Mouse (Mus musculus): Measurements from ENCODE around the gene Dnah10. TPM values are rescaled to one million over a fixed set of nuclear protein-coding genes. Genes with fewer than 3 reads are reported as not detected.
A peak's percentile ranks its signal among the peaks of the same experiment; 100 is the strongest.

Gene Dnah10
- polyA plus RNA-seq, 1 experiment = 0.62 TPM

DNA sequence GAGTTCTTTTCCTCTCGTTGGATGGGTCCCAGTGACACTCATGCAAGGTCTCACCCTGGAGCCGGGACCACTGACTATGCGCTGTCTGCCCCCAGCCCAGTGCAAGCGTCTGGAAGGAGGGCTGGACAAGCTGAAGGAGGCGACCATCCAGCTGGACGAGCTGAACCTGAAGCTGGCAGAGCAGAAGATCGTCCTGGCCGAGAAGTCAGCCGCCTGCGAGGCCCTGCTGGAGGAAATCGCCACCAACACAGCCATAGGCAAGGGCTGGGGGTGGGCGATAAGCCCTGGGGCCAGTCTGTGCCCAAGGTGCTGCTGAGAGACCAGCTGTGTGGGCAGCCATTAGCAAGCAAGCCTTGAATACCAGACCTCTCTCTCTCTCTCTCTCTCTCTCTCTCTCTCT, 87.6 kb downstream of the Dnah10 start:
- no peak for DNase-seq (ENCODE audit: low read depth)

DNA sequence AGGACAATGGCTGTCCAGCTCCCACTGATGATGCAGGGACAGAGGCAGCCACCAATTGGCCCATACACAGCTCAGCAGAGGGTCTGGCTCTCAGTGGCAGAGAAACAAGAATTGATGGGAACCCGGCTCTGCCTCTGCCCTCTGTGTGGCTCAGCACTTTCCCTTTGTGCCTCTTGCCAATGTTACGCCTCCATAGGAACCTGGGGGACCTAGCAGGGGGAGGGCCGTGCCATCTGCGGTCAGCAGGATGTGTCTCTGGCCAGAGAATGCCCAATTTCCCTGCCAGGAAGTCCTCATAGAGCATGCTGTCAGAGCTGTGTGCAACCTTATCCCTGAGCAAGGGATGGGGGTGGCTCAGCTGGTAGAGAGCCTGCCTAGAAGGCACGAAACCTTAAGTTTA, 89.9 kb downstream of the Dnah10 start:
- DNase-seq (ENCODE audit: low read depth) = no peak

DNA sequence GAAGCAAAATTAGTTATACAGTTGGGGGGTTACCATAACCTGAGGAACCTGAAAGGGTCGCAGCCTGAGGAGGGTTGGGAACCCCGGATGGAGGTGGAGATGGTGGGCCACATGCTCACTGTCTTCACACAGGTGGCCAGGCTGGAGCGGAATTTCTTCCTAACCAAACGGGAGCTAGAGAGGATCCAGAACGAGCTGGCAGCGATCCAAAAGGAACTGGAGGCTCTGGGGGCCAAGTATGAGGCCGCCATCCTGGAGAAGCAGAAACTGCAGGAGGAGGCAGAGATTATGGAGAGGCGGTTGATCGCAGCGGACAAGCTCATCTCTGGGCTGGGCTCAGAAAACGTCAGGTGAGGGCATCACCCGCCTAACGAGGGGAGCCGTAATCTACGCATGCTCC, 92.2 kb downstream of the Dnah10 start:
- no peak for DNase-seq (ENCODE audit: low read depth)

DNA sequence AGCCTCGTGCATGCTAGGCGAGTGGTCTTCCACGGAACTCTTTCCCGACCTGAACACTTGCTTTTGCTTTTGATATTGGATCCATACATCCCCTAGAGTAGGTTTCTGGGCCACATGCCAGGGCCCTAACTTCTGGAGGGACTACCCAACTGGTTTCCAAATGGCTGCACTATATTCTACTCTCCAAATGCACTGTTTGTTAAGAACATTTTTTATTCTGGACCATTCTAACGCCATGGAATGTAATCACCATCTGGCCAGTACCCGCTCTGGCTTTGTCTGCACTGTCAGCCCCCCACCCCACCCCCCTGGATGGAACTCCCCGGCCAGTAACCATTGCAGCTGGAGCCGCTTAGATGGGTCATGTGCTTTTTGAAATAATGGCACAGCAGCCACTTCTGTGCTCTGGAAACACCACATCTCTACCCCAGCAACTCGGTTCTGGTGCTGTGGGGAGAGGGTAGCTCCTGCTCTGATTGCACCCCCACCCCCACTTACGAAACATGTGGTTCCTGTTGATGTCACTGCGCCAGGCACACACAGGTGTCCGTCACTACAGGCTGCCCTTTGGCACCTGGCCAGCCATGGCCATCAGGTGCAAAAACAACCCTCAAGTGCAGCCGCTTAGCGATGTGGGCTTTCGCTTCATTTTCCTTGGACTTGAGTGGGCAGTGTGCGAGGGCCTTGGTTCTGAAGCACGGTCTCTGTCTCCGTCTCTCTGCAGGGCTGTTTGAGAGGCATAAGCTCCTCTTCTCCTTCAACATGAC, 97.4 kb downstream of the Dnah10 start:
- no peak for DNase-seq (ENCODE audit: low read depth)

DNA sequence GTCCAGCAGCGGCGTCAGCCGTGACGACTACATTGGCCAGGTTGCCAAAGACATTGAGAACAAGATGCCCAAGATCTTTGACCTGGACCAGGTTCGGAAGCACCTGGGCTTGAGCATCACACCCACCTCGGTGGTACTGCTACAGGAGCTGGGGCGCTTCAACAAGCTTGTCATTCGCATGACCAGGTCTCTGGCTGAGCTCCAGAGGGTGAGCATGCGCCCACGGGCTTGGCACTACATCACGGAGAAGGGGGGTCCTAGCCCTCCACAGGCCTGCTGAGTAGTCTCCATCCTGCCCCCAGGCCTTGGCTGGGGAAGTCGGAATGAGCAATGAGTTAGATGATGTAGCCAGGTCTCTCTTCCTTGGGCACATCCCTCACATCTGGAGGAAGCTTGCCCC, 105.4 kb downstream of the Dnah10 start:
- DNase-seq (ENCODE audit: low read depth) = no peak

DNA sequence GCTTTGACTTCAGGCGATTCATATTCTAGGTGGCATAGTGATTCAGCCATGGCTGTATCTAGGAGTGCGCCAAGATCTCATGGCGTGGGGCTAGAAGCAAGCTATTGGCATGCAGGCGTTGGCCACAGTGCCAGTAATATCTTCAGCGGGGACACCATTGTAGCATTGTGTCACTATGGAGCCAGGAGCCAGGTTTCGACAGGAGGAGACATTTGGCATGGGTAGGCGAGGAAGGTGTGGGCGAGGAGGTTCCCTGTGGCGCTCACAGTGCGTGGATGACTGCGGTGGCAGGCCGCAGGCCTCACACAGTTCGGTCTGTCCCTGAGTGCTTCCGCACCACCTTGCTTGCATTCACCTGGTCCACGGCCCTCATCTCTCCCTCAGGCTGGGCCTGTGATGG, 110.3 kb downstream of the Dnah10 start:
- DNase-seq (ENCODE audit: low read depth) = no peak

DNA sequence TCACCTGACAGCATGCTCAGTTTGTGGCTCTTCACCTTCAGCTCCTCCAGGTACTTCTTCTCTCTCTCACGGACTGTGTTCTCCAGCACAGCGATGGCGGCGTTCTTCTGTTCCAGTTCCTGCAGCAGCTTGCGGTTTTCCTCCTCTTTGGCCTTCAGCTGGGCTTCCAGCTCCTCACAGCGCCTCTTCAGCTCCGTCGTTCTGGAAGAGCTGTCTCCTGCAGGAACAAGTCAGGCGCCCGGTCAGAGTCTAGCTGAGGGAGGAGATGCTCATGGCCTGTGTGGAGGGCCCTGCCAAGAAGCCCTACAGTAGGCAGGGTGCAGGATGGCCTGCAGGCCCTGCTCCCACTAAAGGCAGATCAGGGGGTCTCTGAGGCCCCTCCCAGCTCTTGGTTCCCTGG, 111.2 kb downstream of the Dnah10 start:
- no peak for DNase-seq (ENCODE audit: low read depth)

DNA sequence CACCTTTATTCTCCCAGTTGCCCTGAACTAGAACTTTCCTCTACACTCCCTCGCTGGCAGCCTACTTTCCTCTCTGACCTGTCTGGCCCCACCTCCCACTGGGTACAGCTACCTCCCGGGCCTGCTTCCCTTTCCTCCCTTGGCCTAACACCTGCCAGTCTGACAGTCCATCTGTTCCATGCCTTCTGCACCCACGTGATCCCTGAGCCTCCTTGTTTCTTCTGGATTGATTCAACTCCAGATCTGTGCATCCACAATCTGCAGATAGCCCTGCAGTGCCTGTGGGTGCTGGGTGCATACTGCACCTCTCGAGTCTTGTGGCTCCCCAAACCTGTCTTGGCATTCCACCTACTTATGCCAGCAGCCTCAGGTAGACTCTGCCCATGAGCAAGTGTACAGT, 111.7 kb downstream of the Dnah10 start:
- DNase-seq (ENCODE audit: low read depth) = no peak

DNA sequence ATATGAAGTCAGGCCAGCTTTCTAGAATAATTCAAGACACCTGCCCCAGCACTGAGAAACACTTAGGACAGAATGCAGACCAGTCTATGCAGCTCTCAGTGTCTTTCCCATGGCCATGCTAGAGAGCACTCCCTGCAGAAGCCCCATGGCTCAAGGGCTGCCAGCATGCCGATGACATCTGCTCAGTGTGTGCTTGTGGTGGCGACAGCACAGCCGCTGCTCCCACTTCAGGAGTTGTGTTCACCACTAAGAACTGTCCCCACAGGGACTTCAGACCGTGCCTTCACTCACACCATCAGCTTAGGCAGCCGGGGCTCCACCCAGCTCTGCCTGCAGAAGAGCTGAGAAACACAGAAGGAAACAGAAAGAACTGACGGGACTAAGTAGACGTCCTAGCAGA, 115.3 kb downstream of the Dnah10 start:
- DNase-seq (ENCODE audit: low read depth) = no peak

DNA sequence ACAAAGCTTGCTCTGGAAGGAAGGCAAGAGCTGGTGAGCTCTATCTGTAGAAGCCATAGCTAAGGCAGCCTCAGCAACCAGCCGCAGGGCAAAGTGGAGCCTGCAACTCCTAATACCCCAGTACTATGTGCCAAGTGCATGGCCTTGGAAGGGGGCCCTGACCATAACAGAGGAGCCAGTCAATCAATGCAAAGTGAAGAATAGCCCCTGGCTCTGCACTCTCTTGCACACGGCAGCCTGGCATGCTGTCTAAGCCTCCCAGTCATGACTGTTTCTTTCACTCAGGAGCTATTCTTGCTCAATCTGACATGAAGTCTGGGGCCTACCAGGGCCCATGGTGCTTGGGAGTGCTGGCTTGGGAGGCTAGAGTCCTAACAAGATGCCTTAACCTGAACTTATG, 115.8 kb downstream of the Dnah10 start:
- DNase-seq (ENCODE audit: low read depth) = no peak

DNA sequence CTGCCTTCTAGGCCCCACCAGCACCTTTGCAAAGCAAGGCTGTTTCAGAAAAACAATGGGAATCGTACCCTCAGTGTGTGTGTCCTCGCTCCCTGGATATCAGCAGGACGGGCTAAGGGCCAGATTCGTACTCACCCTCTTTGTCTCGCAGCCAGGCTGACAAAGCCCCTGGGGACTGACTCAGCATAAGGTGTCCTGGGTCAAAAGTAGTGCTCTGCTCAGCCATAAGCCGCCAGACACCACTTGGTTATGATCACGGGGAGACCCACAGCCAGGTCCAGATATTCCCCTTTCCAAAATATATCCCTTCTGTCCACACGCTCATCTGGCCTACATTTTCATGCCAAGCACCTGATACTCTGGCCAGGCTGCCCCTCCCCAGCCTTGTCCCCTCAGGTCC, 118.5 kb downstream of the Dnah10 start:
- DNase-seq (ENCODE audit: low read depth) = no peak

DNA sequence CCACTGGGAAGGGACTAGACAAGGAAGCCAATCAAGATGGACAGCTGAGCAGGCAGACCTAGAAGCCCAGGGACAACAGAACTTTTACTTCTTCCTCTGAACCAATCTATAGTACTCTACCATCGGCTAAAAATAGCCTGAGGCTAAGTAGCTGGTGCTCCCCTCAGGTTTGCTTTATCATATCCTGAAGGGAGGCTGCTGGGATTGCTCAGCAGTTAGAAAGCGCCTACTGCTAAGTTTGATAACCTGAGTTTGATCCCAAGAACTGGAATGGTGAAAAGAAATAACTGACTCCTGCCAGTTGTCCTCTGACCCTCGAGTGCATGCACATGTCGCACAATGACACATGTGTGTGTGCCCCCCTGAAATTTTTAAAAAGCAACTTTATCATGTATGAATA, 120.0 kb downstream of the Dnah10 start:
- no peak for DNase-seq (ENCODE audit: low read depth)

DNA sequence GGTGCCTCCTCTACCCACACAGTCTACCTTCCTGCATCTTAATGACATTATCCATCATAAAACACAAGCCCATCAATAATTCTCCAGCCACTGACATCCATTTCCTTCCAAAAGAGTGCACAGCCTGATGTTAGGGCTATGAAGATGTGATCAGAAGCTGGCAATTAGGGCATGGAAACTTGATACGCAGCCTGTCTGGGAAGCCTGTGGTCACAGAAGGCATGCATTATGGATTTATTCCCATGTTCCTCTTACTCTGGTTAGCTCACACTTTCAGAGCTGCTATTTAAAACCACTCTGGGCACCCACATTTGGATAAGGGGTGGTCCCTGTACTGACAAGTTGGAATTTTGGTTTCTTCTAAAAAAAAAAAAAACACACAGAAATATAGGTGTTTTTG, 122.1 kb downstream of the Dnah10 start:
- no peak for DNase-seq (ENCODE audit: low read depth)

DNA sequence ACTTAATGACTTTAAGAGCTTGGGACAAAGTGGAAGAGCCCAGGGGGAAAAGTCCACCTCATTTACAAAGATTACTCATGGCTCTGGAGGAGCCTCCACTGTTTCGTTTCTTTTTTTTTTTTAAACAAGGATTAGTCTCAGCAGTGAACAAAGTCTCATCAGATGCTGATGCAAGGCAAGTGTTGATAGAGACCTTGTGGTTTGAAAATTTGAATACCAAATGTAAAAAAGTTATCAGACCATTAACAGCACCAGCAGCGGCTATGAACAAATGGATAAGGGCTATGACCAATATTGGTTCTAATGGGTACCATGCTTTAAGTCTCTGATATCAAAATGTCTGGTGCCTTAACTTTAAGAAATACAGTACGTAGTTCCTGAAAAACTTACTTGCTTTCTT, 124.1 kb downstream of the Dnah10 start:
- no peak for DNase-seq (ENCODE audit: low read depth)

DNA sequence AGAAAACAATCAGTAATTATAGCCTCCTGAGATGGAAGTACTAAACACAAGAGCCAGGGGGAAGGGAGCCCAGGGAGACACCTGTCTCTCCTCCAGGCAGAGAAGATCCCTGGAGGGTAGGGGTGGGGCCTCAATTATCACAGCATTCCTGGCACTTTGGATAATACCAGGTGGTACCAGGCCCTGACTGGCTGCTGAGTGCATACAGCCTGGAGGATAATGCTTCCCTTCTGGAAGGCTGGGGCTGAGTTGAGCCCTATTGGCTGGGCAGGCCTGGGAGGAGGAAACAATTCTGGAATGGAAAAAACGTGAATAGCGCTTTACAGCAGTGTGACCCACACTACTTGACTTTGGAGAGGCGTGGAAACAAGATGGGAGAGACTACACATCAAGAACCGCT, 126.7 kb downstream of the Dnah10 start:
- DNase-seq (ENCODE audit: low read depth) = no peak

DNA sequence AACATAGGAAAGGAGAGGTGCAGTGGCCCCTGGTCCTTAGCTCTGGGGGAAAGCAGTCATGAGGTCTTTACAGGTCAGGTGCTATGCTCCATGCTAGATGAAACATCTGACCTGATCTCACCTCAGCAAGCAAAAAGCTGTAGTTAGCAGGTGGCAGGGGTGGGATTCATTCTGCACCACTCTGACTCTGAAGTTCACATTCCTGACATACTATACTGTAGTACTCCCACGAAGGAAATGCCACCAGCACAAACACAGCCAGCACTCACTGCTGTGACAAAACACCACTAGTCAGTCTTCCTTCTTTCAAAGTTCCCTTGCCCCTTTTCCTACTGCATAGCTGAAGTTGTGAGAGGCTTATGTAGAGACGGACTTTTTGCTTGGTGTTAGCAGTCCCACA, 127.4 kb downstream of the Dnah10 start:
- no peak for DNase-seq (ENCODE audit: low read depth)

DNA sequence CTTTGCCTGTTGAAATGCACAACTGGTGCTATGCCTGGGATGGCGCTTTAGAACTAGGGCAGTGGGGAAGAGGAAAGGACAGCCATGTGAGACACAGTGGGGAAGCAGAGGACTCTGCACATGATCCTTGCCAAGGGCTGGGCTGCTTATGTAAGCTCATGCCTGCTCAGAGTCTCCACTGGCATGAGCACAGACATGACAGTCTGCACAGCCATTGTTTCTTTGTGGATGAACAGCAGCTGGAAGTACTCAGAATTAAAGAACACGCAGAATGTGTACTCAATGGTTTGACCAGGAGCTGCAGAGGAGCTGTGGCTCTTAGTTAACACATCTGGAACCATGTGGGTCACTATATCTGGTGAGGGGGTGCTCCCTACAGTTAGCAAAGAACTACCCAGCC, 128.2 kb downstream of the Dnah10 start:
- DNase-seq (ENCODE audit: low read depth) = no peak

DNA sequence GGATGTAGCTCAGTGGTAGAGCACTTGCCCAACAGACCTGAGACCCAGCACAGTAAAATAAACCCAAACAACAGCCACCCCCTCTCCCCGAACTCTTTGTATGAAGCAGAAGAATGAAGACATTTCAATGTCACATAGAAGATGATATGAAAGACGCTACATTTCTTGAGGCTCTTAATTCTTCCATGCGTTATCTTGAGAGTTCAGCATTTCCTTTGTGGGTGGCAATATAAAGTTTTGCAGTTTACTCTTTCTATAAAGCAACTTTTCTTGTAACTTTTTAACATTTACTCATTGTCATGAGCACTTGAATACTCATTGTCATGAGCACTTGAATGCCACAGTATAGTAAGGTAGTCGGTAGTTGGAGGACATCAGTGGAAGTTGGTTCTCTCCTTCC, 129.3 kb downstream of the Dnah10 start:
- DNase-seq (ENCODE audit: low read depth) = no peak

DNA sequence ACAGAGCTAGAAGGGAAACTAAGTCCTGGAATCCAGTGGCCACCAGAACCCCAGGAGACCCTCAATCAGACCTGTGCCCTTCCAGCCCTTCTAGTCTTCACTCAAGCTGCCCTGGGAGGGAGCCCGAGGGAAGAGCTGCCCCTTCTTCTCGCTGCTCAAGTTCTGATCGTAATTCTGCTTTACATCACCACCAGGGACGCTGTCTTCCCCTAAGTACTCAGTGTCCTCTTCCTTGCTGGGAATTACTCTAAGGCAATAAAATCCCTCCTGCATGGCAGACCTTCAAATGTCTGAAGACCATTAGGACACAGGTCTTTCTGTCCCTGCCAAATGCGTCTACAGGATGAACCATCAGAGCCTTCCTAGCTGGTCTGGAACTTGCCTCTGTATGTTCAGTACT, 135.1 kb downstream of the Dnah10 start:
- DNase-seq (ENCODE audit: low read depth) = no peak

DNA sequence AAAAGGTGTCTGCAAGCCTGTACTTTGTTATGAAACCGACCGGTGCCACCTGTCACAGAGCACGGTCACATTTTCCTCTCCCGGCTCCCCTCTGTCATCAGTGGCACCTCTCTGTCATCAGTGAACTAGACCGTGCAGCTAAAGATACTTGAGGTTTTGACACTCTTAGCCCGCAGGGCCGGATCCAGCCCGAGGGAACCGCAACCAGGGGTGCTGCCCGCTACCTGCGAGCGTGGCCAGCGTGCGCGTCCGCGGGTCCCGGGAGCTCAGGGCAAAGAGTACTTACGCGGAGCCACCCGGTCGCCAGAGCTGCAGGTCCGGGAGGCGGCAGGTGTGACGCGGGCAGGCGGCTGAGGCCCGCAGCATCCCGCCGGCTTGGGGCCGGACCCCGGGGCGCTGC, 136.6 kb downstream of the Dnah10 start:
- DNase-seq (ENCODE audit: low read depth) = no peak

DNA sequence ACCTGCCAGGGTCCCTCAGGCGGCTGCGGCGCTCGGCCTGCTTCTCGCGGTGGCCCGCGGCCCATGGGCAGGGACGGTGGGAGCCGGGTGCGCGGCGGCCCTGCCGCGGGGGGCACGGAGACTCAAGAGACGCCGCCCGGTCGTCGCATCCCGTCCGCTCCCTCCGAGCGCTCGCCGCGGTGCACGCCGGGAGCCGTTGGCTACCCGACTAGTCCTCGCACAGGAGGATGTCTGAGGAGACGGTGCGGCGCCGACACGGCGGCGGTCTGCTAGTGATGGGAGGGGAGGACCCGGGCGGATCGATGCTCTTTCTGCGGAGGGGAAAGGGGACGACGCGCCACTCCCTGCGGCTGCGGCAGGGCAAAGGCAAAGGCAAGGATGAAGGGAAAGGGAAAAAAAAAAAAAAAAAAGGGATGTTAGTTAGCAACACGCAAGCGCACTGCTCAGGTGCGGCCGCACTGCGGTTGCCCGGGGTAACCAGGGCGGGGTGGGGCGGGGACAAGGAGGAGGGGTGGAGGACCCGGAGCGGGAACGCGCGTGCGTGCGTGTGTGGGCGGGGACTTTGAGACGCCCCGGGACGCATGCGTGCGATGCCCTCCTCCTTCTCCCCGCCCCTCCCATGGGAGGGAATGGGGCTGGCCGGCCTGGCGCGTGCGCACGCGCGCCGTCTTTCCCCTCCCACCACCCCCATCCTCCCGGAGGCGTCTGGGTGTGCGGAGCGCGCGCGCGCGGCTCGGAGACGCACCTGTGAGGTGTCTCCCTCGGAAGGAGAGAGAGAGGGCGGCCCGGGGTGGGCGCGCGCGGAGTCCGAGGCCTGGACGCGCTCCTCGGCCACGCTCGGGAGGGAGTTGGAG, 137.4 kb downstream of the Dnah10 start, which contains the start of the genes Ccdc92 and Zfp664:
Gene Ccdc92 (minus strand): TSS at position 412 of the 854 bp plus-strand sequence.
Gene Zfp664 (plus strand): TSS at position 679 of the 854 bp plus-strand sequence.
- DNase-seq (ENCODE audit: low read depth) = peak; percentile 45

DNA sequence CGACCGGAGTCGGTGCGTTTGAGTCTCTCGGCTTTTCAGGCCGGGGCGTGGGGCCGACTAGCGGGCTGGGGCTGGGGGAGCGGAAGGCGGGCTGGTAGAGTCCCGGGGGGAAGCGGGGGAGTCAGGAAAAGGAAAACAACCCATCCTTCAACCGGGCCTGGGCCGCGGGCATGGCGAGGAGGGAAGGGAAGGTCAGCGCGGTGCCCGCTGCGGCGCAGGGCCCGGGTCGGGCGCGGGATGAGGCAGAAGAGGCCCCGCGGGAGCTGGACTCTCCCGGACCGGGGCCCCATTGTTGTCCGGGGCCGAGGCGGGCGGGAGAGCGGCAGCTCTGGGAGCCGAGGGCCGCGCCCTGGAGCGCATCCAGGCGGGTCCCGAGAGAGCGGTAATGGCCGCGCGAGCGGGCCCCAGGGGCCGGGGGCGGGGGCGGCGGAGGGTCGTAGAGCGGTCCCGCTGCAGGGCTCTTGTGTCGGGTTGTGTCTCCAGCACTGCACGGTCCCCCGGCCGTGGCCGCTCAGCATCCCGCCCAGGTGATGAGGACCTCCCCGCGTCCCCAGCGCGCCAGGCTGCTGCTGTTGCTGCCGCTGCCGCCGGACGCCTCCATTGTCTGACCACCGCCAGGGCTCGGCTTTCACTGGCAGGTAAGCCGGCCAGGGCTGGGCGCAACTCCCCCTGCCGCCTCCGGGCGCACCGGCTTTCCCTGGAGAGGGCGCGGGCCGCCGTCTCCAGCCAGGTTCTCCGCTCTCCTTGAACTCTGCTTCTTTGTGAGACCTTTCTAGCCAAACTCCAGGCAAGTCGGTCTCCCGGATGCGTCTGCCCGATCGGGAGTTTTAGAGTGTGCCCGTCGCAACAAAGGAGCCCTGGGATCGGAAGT, 138.2 kb downstream of the Dnah10 start:
- DNase-seq (ENCODE audit: low read depth) = no peak

Measured in gonadal fat pad, adult 2 months (tissue).